Mouse (Mus musculus): Measurements from ENCODE around the gene Akr1b8.
A peak's percentile ranks its signal among the peaks of the same experiment; 100 is the strongest.
"Not testable (repeated sequence)": the region's sequence is repeated elsewhere in the genome, so short reads cannot be mapped to it uniquely, and the experiment has no call there.

Akr1b8 gene

DNA sequence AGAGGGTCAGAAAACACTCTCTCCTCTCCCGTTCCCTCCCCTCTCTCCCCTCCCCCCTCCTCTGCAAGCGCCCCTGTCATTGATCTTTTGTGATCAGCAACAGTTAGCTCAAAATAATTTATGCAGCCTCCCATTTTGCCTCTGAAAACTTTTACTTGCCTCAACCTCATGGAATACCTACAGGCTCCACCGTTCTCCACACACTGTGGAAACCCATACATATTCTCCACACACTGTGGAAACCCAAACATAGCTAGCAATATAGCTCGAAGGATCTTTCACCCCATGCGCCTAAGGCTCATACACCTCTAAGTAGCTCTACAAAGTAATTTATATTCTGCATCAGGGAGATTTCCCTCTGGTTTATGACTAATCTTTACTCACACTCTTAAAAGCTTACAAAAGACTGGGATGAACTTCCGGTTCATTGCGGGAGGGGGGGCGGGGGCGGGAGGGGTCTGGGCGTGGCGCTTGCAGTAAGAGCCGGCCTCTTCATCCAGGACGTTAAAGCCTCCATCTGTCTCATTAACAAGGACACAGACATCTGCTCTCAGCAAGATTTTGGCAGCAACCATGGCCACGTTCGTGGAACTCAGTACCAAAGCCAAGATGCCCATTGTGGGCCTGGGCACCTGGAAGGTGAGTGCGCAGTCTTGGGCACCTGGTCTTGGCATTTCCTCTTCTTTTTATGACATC is at the start of gene Akr1b8:
Gene Akr1b8 (plus strand): TSS at position 462 of the 696 bp plus-strand sequence.
- peak in 1 of 2 experiments; percentile 26 for DNase-seq (ENCODE audit: low spot score in 2 of 2)

DNA sequence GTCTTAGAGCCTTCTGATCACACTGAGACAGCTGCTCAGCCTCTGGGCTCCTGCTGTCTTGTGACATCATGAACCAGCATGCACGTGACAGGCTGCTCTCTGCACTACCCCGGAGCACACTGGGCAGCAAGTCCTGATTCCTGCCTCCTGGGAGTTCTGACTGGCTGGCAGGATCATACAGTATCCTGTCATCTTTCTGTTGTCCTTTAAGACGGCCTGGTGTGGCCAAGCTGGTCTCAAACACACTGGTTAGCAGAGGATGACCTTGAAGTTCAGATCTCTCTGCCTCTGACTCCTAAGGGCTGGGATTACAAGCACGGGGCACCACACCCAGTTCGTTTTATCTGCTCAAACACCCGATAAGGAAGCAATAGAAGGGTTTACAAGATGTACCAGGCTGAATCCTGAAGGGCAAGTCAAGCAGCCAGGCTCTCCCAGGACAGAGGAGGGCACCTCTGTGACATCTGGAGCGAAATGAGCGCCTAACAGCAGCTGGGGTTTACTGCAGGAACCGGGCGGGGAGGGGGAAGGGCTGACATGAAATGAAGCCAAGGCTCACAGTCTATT is 49.2 kb upstream of the Akr1b8 start:
- peak in 1 of 2 experiments; percentile 50 for DNase-seq (ENCODE audit: low spot score in 2 of 2)

- no peak for DNase-seq (ENCODE audit: low spot score in 2 of 2)
Observed at GRCm38 (mm10) chr6:34306797-34307196, 47.1 kb upstream of the Akr1b8 start.

GRCm38 (mm10) chr6:34309526-34309925 is 44.4 kb upstream of the Akr1b8 start:
- DNase-seq (ENCODE audit: low spot score in 2 of 2), result no peak

DNA sequence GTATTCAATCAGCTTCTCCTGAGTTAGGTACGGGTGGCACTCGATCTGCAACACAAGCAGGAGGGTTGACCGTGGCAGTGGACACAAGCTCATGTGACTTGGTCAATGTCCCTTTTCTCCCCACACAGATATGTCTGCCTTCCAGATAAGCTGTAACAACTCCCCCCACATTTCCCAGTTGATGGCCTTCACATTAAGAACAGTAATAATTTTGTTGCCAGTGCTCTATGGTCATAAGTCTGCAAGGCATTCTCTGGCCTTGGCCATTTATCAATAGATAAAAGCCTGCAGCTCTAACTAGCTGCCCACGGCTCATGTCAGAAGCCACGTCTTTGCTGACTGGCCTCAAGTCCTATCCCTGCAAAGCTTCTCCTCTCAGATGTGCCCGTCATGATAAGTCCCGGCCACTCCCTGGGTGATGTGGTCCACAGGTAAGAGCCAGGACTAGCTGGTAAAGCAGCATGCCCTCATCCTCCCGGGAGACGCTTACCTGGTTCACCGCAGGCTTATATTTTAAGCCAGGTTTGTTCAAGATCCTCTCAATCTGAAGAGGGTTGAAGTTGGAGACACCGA is 43.8 kb upstream of the Akr1b8 start:
- DNase-seq (ENCODE audit: low spot score in 2 of 2), result no peak

GRCm38 (mm10) chr6:34313386-34313785 is 40.5 kb upstream of the Akr1b8 start:
- DNase-seq (ENCODE audit: low spot score in 2 of 2), result no peak

- DNase-seq (ENCODE audit: low spot score in 2 of 2), result no peak
Observed at GRCm38 (mm10) chr6:34313921-34314320, 40.0 kb upstream of the Akr1b8 start.

GRCm38 (mm10) chr6:34316854-34317771 is 36.8 kb upstream of the Akr1b8 start, which contains the start of gene Akr1b3:
Gene Akr1b3, minus strand, starts transcription at chr6:34317478.
- peak; percentile 77 to 92 for DNase-seq (ENCODE audit: low spot score in 2 of 2)

- DNase-seq (ENCODE audit: low spot score in 2 of 2), result no peak
Observed at GRCm38 (mm10) chr6:34318172-34318571, 35.7 kb upstream of the Akr1b8 start.

DNA sequence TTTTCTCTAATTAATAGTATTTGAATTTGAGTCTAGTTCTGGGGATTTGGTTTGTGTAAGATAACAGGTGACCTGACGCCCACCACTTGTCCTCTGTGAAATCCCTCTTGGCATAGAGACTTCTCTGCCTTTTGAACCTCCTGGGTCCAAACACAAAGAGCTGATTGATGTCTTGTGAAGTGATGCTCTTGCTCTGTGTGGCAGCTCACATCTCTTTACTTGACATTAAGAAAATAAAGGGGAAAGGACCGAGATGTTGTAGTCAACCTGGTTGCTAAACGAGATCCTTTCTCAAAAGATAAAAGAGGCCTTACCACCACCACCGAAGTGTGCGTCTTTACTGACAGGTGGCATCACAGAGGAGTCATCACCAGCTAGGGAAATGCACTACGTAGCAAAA is 35.3 kb upstream of the Akr1b8 start:
- no peak for DNase-seq (ENCODE audit: low spot score in 2 of 2)

DNA sequence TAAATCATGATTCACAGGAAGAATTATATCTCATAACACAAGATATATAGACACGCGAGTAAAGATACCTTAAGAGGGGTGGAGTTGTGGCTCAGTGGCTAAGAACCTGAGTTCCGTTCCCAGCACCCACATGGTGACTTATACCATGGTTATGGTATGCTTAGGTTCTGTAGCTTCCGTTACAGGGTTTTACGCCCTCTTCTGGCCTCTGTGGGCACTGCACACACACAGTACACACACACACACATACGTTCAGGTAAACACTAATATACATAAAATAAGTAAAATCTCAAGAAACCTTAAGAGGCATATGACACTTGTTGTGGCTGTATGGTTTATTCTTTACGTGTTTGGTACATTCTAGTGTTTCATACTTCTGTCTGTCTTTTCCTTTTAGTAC is 31.8 kb upstream of the Akr1b8 start:
- no peak for DNase-seq (ENCODE audit: low spot score in 2 of 2)

DNA sequence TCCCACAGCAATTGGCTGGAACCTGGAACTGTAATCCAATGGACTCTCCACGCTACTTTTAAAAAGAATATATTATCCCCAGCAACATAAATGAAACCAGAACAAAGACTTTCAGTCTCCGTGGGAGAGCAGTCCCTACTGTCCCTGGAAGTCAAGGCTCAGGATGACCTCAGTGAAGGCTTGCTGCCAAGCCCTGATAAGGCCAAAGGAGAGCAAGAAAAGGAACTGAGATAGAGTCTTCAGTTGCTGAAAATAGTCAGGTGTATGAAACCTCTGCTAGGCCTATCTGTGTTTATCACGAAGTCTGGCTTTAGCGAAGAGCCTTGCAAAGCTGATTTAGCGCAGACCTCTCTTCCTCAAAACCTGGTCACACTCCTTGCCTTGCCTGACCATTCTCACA is 22.5 kb upstream of the Akr1b8 start:
- DNase-seq (ENCODE audit: low spot score in 2 of 2), result no peak

DNA sequence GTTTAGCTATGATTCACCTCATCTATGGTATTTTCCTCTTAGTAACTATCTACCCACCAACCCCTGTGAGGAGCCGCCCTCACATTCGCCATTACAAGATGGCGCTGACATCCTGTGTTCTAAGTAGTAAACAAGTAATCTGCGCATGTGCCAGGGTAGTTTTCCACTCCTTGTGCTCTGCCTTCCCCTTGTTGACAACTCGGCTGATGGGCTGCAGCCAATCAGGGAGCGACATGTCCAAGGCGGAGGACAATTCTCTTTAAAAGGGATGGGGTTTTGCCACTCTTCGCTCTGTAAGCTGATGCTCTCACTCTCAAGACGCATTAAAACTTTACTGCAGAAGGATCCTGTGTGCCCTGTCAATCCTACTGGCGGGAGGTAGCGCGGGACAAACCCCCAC is 22.1 kb upstream of the Akr1b8 start:
- DNase-seq (ENCODE audit: low spot score in 2 of 2), result not testable (repeated sequence)

DNA sequence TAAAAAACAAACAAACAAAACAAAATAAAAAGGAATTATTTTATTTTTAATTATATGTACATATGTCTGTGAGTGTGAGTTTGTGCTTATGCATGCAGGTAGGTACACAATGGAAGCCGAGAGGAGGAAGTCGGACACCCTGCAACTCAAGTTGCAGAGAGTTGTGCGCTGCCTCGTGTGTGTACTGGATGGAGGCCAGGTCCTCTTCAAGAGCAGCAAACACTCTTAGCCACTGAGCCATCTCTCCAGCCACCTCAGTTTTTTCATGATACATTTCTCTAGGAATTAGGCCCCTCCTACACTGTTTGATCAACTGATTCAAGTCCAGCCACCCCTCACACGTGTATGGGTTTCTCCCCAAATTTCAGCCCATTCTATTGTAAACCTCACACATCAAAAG is 19.2 kb upstream of the Akr1b8 start:
- DNase-seq (ENCODE audit: low spot score in 2 of 2), result no peak

DNA sequence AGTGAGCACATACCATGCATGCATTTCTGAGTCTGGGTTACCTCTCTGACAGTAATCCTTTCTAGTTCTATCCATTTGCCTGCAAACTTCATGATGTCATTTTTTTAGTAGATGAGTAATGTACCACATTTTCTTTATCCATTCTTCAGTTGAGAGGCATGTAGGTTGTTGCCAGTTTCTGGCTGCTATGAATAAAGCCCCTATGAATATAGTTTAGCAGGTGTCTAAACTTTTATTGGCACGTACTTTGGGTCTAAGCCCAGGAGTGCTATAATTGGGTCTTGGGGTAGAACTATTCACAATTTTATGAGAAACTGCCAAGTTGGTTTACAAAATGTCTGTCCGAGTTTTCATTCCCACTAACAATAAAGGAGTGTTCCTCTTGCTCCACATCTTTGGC is 16.1 kb upstream of the Akr1b8 start:
- no peak for DNase-seq (ENCODE audit: low spot score in 2 of 2)

DNA sequence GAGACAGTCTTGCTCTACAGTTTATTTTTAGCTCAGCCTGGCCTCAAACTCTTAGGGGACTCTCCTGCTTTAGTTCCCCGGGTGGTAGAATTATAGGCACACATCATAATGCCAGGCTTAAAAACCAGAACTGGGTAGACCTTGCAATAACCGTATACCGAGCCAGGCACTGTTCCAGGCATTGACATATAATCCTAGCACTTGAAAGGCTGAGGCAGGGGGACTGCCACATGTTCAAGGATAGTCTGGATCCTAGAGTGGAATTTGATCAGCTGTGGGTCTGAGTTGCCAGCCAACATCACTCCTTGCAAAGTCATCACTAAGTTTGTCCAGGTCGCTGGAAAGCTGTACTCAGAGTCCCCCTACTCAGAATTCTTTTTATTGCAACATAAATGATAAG is 11.9 kb upstream of the Akr1b8 start:
- no peak for DNase-seq (ENCODE audit: low spot score in 2 of 2)

DNA sequence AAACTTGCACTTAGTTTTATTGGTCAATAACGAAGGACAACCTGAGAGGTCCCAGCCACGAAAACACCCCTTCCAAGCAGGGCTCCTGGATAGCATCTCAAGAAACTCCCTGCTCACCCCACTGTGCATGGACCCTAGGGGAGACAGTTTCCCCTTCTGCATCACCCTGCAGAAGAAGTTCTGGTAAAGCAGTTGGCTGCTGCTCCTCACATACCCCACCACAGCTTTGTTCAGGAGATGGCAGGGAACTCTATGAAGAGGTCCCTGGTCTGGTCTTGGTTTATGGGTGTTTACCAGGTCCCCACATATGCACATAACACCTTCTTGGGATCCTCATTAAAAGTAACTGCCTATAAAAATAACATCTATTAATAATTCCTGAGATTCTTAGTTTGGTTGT is 11.4 kb upstream of the Akr1b8 start:
- no peak for DNase-seq (ENCODE audit: low spot score in 2 of 2)

DNA sequence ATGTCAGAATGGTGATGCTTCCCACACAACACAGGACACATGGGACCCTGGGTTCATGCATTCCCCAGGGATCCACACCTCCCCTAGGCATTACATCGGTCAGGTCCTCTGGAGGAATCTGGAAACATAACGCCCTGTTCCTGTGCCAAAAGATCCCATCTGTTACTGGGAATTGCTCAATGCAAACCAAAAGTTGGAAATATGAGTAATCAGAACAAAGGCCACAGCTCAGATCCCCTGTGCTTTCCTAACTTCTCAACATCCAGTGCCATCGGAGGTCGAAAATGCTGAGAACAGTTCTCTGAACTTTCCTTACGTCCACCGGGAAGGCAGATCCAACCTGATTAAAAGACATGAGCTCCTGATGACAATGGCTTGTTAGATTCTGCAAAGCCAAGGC is 10.5 kb upstream of the Akr1b8 start:
- DNase-seq (ENCODE audit: low spot score in 2 of 2), result peak in 1 of 2 experiments; percentile 38

- DNase-seq (ENCODE audit: low spot score in 2 of 2), result no peak
Observed at GRCm38 (mm10) chr6:34344135-34344850, 9.6 kb upstream of the Akr1b8 start.

- peak; percentile 36 to 52 for DNase-seq (ENCODE audit: low spot score in 2 of 2)
Observed at GRCm38 (mm10) chr6:34344935-34345334, 9.0 kb upstream of the Akr1b8 start.

- DNase-seq (ENCODE audit: low spot score in 2 of 2), result peak; percentile 70 to 74
Observed at GRCm38 (mm10) chr6:34346096-34346898, 7.6 kb upstream of the Akr1b8 start.
